Mouse (Mus musculus) forebrain, embryonic 15.5 days (tissue): ENCODE measurements around the gene Tnik. TPM values are rescaled to one million over a fixed set of nuclear protein-coding genes. Genes with fewer than 3 reads are reported as not detected.

ENCODE experiments used
- ATAC-seq: fragments of 200-750 bp; cut with Nextera tagmentation; replicated peaks from 2 replicates; pipeline ENCODE4 v1.8.0; 2017; ENCODE audit warnings: mild to moderate bottlenecking, moderate TSS enrichment, moderate library complexity
- H3K27ac ChIP-seq: fragments of 300-500 bp; sonication (generic); replicated peaks from 2 replicates; pipeline ENCODE4 v1.5.1; 2015; ENCODE audit warnings: mild to moderate bottlenecking, inconsistent platforms
- H3K27me3 ChIP-seq: fragments of 300-500 bp; sonication (generic); 2 replicates; pipeline ENCODE4 v1.6.1; 2015; ENCODE audit warnings: inconsistent platforms
- H3K36me3 ChIP-seq: fragments of 300-500 bp; sonication (generic); 2 replicates; pipeline ENCODE4 v1.6.1; 2015; ENCODE audit warnings: mild to moderate bottlenecking, inconsistent platforms
- H3K4me1 ChIP-seq: fragments of 300-500 bp; sonication (generic); 2 replicates; pipeline ENCODE4 v1.6.1; 2015; ENCODE audit warnings: inconsistent platforms
- H3K4me2 ChIP-seq: fragments of 300-500 bp; sonication (generic); replicated peaks from 2 replicates; pipeline ENCODE4 v1.6.1; 2015; ENCODE audit warnings: mild to moderate bottlenecking, inconsistent platforms
- H3K4me3 ChIP-seq: fragments of 300-500 bp; sonication (generic); 2 replicates; pipeline ENCODE4 v1.5.1; 2015; ENCODE audit warnings: mild to moderate bottlenecking, inconsistent platforms
- H3K9ac ChIP-seq: fragments of 300-500 bp; sonication (generic); replicated peaks from 2 replicates; pipeline ENCODE4 v1.6.1; 2015; ENCODE audit warnings: mild to moderate bottlenecking, inconsistent platforms
- H3K9me3 ChIP-seq: fragments of 300-500 bp; sonication (generic); 2 replicates; pipeline ENCODE4 v1.6.1; 2016; ENCODE audit warnings: inconsistent platforms
- WGBS: fragments of 180-500 bp; shearing (Covaris S2); methylation state at CpG from one replicate; pipeline ENCODE4 v1.1.7; 2015; ENCODE audit warnings: mixed read lengths; 5-methylcytosine and 5-hydroxymethylcytosine counted together
- polyA plus RNA-seq: library from polyadenylated mRNA; unstranded; fragments of >200 nt; fragmentation: Nextera tagmentation; extraction: Ambion mirVana; gene quantifications from 2 replicates; pipeline ENCODE4 v1.2.1, GENCODE M21; 2015

Tnik gene
- polyA plus RNA-seq, 1 experiment from 2014 or later = 97.8 TPM

GRCm38 (mm10) chr3:28682411-28682810, 419.4 kb downstream of the Tnik start:
- H3K27me3 ChIP-seq = no peaks in the 10 kb centered on the region
- no peaks in the 10 kb centered on the region for H3K9me3 ChIP-seq
- H3K9ac ChIP-seq = no peak overlapping the region
- no peak for ATAC-seq
- no peak overlapping the region for H3K27ac ChIP-seq
- H3K4me2 ChIP-seq = no peak overlapping the region
- H3K4me3 ChIP-seq = no peak overlapping the region
- H3K4me1 ChIP-seq = no peaks in the 10 kb centered on the region
- 71% methylated on average over 3 of the region's 3 CpGs for WGBS
- no peaks in the 10 kb centered on the region for H3K36me3 ChIP-seq

- WGBS = 90% methylated on average over 2 of the region's 2 CpGs
- H3K4me3 ChIP-seq = no peak overlapping the region
- H3K9me3 ChIP-seq = no peaks in the 10 kb centered on the region
- no peak for ATAC-seq
- H3K27me3 ChIP-seq = no peaks in the 10 kb centered on the region
- no peaks in the 10 kb centered on the region for H3K4me1 ChIP-seq
- no peak overlapping the region for H3K4me2 ChIP-seq
- H3K9ac ChIP-seq = no peak overlapping the region
- H3K36me3 ChIP-seq = no peaks in the 10 kb centered on the region
- no peak overlapping the region for H3K27ac ChIP-seq
Measured at GRCm38 (mm10) chr3:28685510-28685909, 422.5 kb downstream of the Tnik start.

- H3K9me3 ChIP-seq = no peaks in the 10 kb centered on the region
- WGBS = 91% methylated on average over 5 of the region's 5 CpGs
- ATAC-seq = no peak
Measured at GRCm38 (mm10) chr3:28694811-28695210, 431.8 kb downstream of the Tnik start.

GRCm38 (mm10) chr3:28695608-28696007, 432.6 kb downstream of the Tnik start:
- Histone ChIP-seq H3K4me3 (no peak overlapping the region), H3K9ac (no peak overlapping the region), H3K36me3 (no peaks in the 10 kb centered on the region), H3K4me1 (no peaks in the 10 kb centered on the region), H3K4me2 (no peak overlapping the region), H3K9me3 (no peaks in the 10 kb centered on the region), H3K27me3 (no peaks in the 10 kb centered on the region), H3K27ac (no peak overlapping the region)
- ATAC-seq = no peak
- 84% methylated on average over 13 of the region's 13 CpGs for WGBS

More at GRCm38 (mm10) chr3:28694811-28695210, 431.8 kb downstream of the Tnik start:
- H3K27me3 ChIP-seq = no peaks in the 10 kb centered on the region
- H3K9ac ChIP-seq = no peak overlapping the region
- no peaks in the 10 kb centered on the region for H3K36me3 ChIP-seq
- H3K4me2 ChIP-seq = no peak overlapping the region
- H3K4me3 ChIP-seq = no peak overlapping the region
- no peak overlapping the region for H3K27ac ChIP-seq
- H3K4me1 ChIP-seq = no peaks in the 10 kb centered on the region

GRCm38 (mm10) chr3:28696162-28696561, 433.1 kb downstream of the Tnik start:
- H3K4me1 ChIP-seq = no peaks in the 10 kb centered on the region
- no peak overlapping the region for H3K27ac ChIP-seq
- H3K4me2 ChIP-seq = no peak overlapping the region
- ATAC-seq = no peak
- H3K4me3 ChIP-seq = no peak overlapping the region
- no peaks in the 10 kb centered on the region for H3K36me3 ChIP-seq
- H3K27me3 ChIP-seq = no peaks in the 10 kb centered on the region
- no peaks in the 10 kb centered on the region for H3K9me3 ChIP-seq
- 88% methylated on average over 10 of the region's 10 CpGs for WGBS
- no peak overlapping the region for H3K9ac ChIP-seq

GRCm38 (mm10) chr3:28697797-28698196, 434.8 kb downstream of the Tnik start, which contains the start of gene Slc2a2:
Gene Slc2a2 (plus strand): TSS chr3:28697903.
- H3K36me3 ChIP-seq = no peaks in the 10 kb centered on the region
- H3K4me1 ChIP-seq = peaks cover 5% of the 10 kb centered on the region; the same call in 1 of the 2 replicates
- ATAC-seq = no peak
- no peaks in the 10 kb centered on the region for H3K9me3 ChIP-seq
- no peak within 1 kb of the TSS for H3K4me3 ChIP-seq
- H3K9ac ChIP-seq = no peak within 1 kb of the TSS
- H3K27ac ChIP-seq = no peak within 1 kb of the TSS
- H3K27me3 ChIP-seq = no peaks in the 10 kb centered on the region
- 86% methylated on average over 2 of the region's 2 CpGs for WGBS
- H3K4me2 ChIP-seq = no peak within 1 kb of the TSS

GRCm38 (mm10) chr3:28699601-28700000, 436.6 kb downstream of the Tnik start:
- peaks cover 5% of the 10 kb centered on the region; the same call in 1 of the 2 replicates for H3K4me1 ChIP-seq
- H3K36me3 ChIP-seq = no peaks in the 10 kb centered on the region
- no peak overlapping the region for H3K4me3 ChIP-seq
- H3K27ac ChIP-seq = no peak overlapping the region
- 85% methylated on average over 4 of the region's 4 CpGs for WGBS
- ATAC-seq = no peak
- no peaks in the 10 kb centered on the region for H3K9me3 ChIP-seq
- no peak overlapping the region for H3K9ac ChIP-seq
- H3K4me2 ChIP-seq = no peak overlapping the region
- no peaks in the 10 kb centered on the region for H3K27me3 ChIP-seq

GRCm38 (mm10) chr3:28705522-28706137, 442.6 kb downstream of the Tnik start:
- 76% methylated on average over 10 of the region's 10 CpGs for WGBS
- Histone ChIP-seq H3K4me2 (no peak overlapping the region), H3K4me3 (no peak overlapping the region), H3K4me1 (peaks cover 5% of the 10 kb centered on the region; the same call in 1 of the 2 replicates), H3K27ac (no peak overlapping the region), H3K9ac (no peak overlapping the region), H3K36me3 (no peaks in the 10 kb centered on the region), H3K27me3 (no peaks in the 10 kb centered on the region), H3K9me3 (no peaks in the 10 kb centered on the region)
- no peak for ATAC-seq

GRCm38 (mm10) chr3:28706736-28707135, 443.7 kb downstream of the Tnik start:
- no peak for ATAC-seq
- H3K9ac ChIP-seq = no peak overlapping the region
- H3K36me3 ChIP-seq = no peaks in the 10 kb centered on the region
- H3K27ac ChIP-seq = no peak overlapping the region
- 82% methylated on average over 4 of the region's 4 CpGs for WGBS
- H3K27me3 ChIP-seq = no peaks in the 10 kb centered on the region
- H3K4me3 ChIP-seq = no peak overlapping the region
- peaks cover 2% of the 10 kb centered on the region; the same call in 1 of the 2 replicates for H3K4me1 ChIP-seq
- no peaks in the 10 kb centered on the region for H3K9me3 ChIP-seq
- no peak overlapping the region for H3K4me2 ChIP-seq

- no peak overlapping the region for H3K4me2 ChIP-seq
- no peak overlapping the region for H3K9ac ChIP-seq
- H3K4me1 ChIP-seq = no peaks in the 10 kb centered on the region
- H3K36me3 ChIP-seq = no peaks in the 10 kb centered on the region
- H3K4me3 ChIP-seq = no peak overlapping the region
- no peaks in the 10 kb centered on the region for H3K9me3 ChIP-seq
- H3K27ac ChIP-seq = no peak overlapping the region
- H3K27me3 ChIP-seq = no peaks in the 10 kb centered on the region
- 89% methylated on average over 1 of the region's 1 CpGs for WGBS
- no peak for ATAC-seq
Measured at GRCm38 (mm10) chr3:28709740-28710139, 446.7 kb downstream of the Tnik start.

- Histone ChIP-seq H3K27ac (no peak overlapping the region), H3K4me3 (no peak overlapping the region), H3K36me3 (no peaks in the 10 kb centered on the region), H3K9ac (no peak overlapping the region), H3K4me2 (no peak overlapping the region), H3K4me1 (no peaks in the 10 kb centered on the region), H3K27me3 (no peaks in the 10 kb centered on the region), H3K9me3 (no peaks in the 10 kb centered on the region)
- 70% methylated on average over 7 of the region's 7 CpGs for WGBS
- no peak for ATAC-seq
Measured at GRCm38 (mm10) chr3:28713913-28714698, 451.1 kb downstream of the Tnik start.

GRCm38 (mm10) chr3:28718521-28718920, 455.5 kb downstream of the Tnik start:
- 92% methylated on average over 2 of the region's 2 CpGs for WGBS
- no peak for ATAC-seq

More at GRCm38 (mm10) chr3:28718521-28718920, 455.5 kb downstream of the Tnik start:
- Histone ChIP-seq H3K9ac (no peak overlapping the region), H3K27me3 (no peaks in the 10 kb centered on the region), H3K4me1 (no peaks in the 10 kb centered on the region), H3K4me3 (no peak overlapping the region), H3K9me3 (no peaks in the 10 kb centered on the region), H3K4me2 (no peak overlapping the region), H3K27ac (no peak overlapping the region), H3K36me3 (no peaks in the 10 kb centered on the region)
